Mouse (Mus musculus): Measurements from ENCODE around the gene Lmod3. TPM values are rescaled to one million over a fixed set of nuclear protein-coding genes. Genes with fewer than 3 reads are reported as not detected.
A peak's percentile ranks its signal among the peaks of the same experiment; 100 is the strongest.
"Not testable (repeated sequence)": the region's sequence is repeated elsewhere in the genome, so short reads cannot be mapped to it uniquely, and the experiment has no call there.

The Lmod3 gene
- total RNA-seq, 2 experiments from 2014 or later, result 106 to 144 TPM

DNA sequence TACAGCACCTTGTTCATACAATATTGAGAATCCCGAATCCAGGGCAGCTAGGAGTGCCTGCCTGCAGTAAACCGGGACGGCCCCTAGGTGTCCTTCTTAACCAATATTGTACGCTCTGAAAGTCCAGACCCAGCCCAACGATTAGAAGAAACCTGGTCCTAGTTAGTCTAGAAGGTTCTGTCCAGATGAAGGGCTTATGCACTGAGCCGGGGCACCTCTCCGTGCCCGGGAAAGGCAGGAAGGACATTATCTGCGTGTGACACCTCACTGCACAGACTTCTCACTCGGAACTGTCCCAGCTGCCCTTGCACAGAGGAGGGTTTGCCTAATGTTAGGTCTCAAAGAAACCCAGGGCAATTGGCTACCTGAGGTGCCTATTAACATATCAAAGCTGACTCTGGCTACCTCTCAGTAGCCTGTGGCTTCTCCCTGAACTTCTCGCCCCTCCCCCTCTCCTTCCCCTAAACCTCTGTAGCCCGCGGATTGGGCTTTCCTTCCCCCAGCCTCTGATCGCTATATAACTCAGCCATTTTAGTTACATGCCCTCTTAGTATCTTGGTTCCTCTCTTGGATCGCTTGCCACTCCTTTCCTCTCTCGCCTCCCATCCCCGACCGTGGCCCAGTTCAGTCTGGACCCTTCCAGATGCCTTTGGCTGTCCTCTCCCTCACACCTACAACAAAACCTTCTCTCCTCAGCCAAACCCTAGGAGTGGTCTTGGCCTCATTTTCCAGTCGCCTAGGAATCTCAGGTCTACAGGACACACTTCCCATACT lies 25.6 kb upstream of the Lmod3 start:
- intact Hi-C loops (cut with DNase I; ENCODE audit: low total_unique reads), result loop anchor here (2.0 to 5.0 kb wide), 2 partner anchors 139 to 244 kb away; no protein-coding TSS in a partner anchor

DNA sequence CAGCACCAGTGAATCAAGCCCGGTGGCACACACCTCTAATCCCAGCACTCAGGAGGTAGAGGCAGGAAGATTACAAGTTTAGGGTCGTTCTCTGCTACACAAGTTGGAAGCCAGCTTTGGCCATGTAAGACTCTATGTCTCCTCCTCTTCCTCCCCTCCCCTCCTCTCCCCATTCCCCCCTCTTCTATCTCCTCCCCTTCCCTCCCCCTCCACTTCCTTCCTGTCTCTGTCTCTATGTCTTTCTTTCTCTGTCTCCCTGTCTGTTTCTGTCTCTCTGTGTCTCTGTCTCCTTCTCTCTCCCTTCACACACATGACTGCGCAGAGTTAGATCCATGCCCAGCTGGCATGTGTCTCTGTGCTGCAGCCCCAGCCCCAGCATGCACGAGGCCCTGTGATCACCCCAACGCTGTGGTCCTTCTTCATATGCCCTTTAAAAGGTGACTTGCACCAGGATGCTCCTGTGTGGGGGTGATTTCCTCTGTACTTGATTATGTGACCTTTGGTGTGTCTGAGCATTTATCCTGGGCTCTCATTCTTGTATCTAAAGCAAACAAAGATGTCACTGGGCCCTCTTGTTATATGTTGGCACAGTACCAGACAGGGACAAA lies 24.4 kb upstream of the Lmod3 start:
- intact Hi-C loops (cut with DNase I; ENCODE audit: low total_unique reads), result loop anchor here (5.0 kb wide), 1 partner anchor 245 kb away; no protein-coding TSS in a partner anchor
- DNase-seq, result no peak

More for the DNA sequence above, 25.6 kb upstream of the Lmod3 start:
- DNase-seq, result peak; percentile 78

GRCm38 (mm10) chr6:97276366-97276765 lies 23.8 kb upstream of the Lmod3 start:
- intact Hi-C loops (cut with DNase I; ENCODE audit: low total_unique reads), result loop anchor here (5.0 kb wide), 1 partner anchor 246 kb away; no protein-coding TSS in a partner anchor
- DNase-seq, result peak; percentile 20

DNA sequence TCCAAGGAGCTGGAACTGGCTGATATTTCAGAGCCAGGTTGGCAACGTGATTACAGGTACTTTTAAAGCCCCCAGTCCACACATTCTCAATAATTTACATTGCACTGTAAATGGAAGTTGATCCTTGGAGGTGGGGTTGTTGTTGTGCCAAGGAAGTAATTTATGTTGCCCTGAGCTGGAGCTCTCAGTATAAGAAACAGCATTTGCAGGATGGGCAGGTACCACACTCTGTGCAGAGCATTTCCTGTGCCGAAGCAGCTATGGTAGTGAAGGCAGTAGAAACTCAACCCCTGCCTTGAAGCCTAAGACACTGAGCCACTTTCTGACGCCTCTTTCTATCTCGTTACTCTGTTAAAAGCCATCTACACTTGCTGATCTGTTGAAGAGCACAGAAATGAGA lies 23.2 kb upstream of the Lmod3 start:
- intact Hi-C loops (cut with DNase I; ENCODE audit: low total_unique reads), result loop anchor here (5.0 kb wide), 1 partner anchor 247 kb away; no protein-coding TSS in a partner anchor
- no peak for DNase-seq

GRCm38 (mm10) chr6:97273777-97274176 lies 21.2 kb upstream of the Lmod3 start:
- no peak for DNase-seq
- intact Hi-C loops (cut with DNase I; ENCODE audit: low total_unique reads), result no loop called here

DNA sequence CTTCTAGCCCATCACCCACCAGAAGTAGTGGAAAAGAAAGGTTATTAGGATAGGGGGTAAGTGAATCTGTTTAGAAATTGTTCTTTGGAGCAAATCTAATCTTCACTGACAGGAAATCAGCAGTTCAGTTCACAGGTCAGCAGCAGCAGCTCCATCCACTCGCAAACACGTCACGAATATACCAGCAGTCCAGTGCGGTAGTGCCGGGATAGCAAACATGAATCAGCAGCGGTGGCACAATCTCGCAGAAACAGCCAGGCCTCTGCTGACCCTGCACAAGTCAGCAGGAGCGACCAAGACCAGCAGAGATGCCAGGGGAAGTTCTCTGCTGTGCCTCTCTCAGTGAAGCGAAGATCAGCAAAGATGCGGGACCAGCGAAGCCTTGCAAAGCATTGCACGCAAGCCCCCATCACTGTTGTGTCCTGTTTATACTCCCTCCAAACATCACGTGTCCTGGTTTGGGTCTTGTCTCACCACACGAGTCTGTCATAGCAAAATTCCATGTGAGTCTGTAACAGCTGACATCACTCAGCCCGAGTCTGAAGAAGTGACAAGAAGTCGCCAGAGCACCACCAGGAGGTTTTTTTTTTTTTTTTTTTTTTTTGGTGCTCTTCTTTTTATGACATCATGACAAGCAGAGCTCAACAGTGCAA lies 20.6 kb upstream of the Lmod3 start:
- DNase-seq, result no peak

GRCm38 (mm10) chr6:97272349-97272748 lies 19.8 kb upstream of the Lmod3 start:
- intact Hi-C loops (cut with DNase I; ENCODE audit: low total_unique reads), result no loop called here

More for the DNA sequence above, 20.6 kb upstream of the Lmod3 start:
- intact Hi-C loops (cut with DNase I; ENCODE audit: low total_unique reads), result no loop called here

GRCm38 (mm10) chr6:97269596-97269995 lies 17.0 kb upstream of the Lmod3 start:
- no peak for DNase-seq
- intact Hi-C loops (cut with DNase I; ENCODE audit: low total_unique reads), result no loop called here

More at GRCm38 (mm10) chr6:97272349-97272748, 19.8 kb upstream of the Lmod3 start:
- no peak for DNase-seq

GRCm38 (mm10) chr6:97267132-97267531 lies 14.6 kb upstream of the Lmod3 start:
- intact Hi-C loops (cut with DNase I; ENCODE audit: low total_unique reads), result no loop called here
- no peak for DNase-seq

DNA sequence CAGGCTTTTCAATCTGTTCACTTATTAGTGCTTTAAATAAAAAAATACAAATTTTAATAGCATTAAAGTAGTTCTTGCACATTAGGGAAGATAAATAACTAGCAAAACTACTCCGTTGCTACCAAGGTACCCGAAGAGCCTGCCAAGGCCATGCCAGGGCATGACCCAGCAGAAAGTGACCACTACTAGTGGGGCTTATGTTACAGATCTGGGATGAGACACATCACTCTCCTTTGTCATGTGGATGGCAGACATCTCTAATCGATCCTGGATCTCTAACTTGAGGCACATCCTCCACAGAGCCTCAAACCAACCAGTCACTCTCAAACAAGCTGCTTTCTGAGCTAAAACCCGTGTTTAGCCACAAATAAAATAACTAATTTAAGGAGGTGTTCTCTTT lies 14.1 kb upstream of the Lmod3 start:
- intact Hi-C loops (cut with DNase I; ENCODE audit: low total_unique reads), result no loop called here
- DNase-seq, result no peak

DNA sequence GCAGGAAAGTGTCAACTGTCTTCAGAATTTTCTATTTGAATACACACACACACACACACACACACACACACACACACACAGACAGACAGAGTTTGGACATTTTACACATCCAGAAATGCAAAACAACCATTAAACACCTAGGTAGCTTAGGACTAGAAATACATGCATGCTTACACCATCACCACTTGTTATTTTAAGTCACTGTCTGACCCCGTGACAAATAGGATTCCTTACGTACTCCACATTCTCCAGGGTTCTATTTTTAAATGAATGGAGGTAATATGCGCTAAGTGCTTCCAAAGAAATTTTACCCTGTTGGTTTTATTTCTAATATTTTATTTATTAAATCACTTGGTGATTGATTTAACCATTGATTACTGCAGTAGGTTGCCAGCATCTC lies 13.1 kb upstream of the Lmod3 start:
- intact Hi-C loops (cut with DNase I; ENCODE audit: low total_unique reads), result no loop called here

GRCm38 (mm10) chr6:97265240-97265639 lies 12.7 kb upstream of the Lmod3 start:
- no peak for DNase-seq
- intact Hi-C loops (cut with DNase I; ENCODE audit: low total_unique reads), result no loop called here

More for the DNA sequence above, 13.1 kb upstream of the Lmod3 start:
- no peak for DNase-seq

DNA sequence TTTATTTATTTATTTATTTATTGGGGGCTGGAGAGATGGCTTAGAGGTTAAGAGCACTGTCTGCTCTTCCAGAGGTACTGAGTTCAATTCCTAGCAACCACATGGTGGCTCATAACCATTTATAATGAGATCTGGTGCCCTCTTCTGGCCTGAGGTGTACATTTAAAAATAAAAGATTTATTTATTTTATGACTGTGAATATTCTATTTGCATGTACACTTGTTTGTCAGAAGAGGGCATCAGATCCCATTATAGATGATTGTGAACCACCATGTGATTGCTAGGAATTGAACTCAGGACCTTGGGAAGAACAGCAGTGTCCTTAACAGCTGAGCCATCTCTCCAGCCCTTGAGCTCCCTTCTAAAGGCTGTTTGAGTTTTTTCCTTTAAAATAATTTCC lies 11.2 kb upstream of the Lmod3 start:
- intact Hi-C loops (cut with DNase I; ENCODE audit: low total_unique reads), result not testable (repeated sequence)

GRCm38 (mm10) chr6:97262229-97262628 lies 9.7 kb upstream of the Lmod3 start:
- no peak for DNase-seq
- intact Hi-C loops (cut with DNase I; ENCODE audit: low total_unique reads), result no loop called here

More for the DNA sequence above, 11.2 kb upstream of the Lmod3 start:
- not testable (repeated sequence) for DNase-seq

DNA sequence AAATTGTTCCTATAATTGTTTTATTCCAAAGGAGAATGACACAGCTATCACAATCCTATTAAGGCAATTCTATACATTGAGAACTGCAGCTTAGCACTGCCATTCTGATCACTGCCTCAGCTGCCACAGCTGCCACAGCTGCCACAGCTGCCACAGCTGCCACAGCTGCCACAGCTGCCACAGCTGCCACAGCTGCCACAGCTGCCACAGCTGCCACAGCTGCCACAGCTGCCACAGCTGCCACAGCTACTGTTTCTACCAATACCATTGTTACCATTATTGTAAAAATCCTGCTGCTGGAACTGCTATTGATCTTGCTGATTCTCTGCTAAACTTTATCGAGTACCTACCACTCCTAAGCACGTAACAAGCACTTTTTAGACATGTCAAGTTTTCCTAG lies 7.4 kb upstream of the Lmod3 start:
- intact Hi-C loops (cut with DNase I; ENCODE audit: low total_unique reads), result not testable (repeated sequence)

DNA sequence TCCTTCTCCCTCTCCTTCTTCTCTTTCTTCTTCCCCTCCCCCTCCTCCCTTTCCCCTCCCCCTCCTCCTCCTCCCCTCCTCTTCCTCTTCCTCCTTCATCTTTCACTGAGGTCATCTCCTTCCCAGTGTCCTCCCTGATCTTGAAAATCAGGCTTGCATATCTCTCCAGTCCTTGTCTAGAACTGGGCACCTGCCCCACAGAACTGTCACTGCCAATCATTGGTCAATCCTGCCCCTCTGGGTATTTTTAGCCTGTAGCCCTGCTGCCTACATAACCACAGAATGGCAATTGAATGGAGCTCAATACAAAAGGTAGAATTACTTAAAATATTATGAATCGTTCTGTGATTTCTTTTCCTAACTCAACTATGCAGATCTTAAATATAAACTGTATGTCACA lies 5.9 kb upstream of the Lmod3 start:
- peak; percentile 40 for DNase-seq
- intact Hi-C loops (cut with DNase I; ENCODE audit: low total_unique reads), result no loop called here

More for the DNA sequence above, 7.4 kb upstream of the Lmod3 start:
- not testable (repeated sequence) for DNase-seq

GRCm38 (mm10) chr6:97252086-97252485 lies 473 bp downstream of the Lmod3 start:
- intact Hi-C loops (cut with DNase I; ENCODE audit: low total_unique reads), result no loop called here

GRCm38 (mm10) chr6:97250966-97251365 lies 1.6 kb downstream of the Lmod3 start:
- intact Hi-C loops (cut with DNase I; ENCODE audit: low total_unique reads), result no loop called here
- peak; percentile 29 for DNase-seq

More at GRCm38 (mm10) chr6:97252086-97252485, 473 bp downstream of the Lmod3 start:
- DNase-seq, result no peak

DNA sequence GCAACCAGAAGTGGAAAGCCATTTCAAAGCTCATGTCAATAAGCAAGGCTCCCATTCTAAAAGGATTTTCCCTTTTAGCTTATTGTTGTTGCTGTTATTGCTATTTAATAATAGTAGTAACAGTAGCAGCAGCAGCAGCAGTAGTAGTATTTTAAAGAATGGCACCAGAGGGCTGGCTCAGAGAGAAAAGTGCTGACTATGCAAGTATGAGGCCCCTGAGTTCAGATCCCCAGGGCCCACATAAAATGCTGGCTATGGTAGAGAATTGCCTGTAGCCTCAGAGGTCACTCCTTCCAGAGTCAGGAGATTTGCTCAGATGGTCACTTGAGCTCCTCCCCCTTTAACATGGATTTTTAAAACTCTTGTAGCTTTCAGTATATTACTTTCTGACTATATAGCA lies 7.4 kb downstream of the Lmod3 start:
- intact Hi-C loops (cut with DNase I; ENCODE audit: low total_unique reads), result loop anchor here (5.0 kb wide), 1 partner anchor 33 kb away; the partner anchor contains the start of gene Arl6ip5
- no peak for DNase-seq

DNA sequence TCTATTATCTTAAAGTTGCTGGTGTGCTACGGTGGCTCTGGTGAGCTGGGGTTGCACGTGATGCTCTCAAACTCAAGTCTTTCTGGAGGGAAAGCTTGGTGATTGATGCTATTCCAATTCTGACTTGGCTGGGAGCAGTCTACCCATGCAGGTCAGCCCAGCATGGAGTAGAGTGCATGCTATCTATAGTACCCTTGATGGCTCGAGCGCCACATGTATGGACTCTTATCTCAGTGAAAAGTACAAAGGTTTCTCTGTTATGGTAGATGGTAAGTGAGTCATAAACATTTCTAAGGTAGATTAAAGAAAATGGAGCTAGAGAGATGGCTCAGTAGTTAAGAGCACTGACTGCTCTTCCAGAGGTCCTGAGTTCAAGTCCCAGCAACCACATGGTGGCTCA lies 10.0 kb downstream of the Lmod3 start:
- no peak for DNase-seq
- intact Hi-C loops (cut with DNase I; ENCODE audit: low total_unique reads), result no loop called here
